Mouse (Mus musculus): ENCODE results near the gene Agap1.

DNA sequence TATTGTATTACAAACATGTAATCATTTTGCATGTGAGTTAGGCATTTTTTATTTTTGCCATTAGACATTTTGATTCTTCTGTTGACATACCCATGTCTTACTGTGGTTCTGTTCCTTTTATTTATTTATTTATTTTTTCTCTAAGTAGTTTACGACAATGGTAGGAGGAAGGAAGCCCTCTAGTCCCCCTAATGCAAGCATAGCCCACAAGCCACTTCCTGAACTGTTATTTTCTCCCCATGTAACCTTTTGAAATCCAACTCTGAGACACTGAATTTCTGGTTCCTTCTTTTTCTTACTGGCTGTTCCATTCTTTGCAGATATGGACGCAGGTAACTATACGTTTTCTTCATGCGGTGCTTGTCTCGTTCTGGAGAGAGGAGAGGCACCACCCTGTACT is 155.4 kb downstream of the Agap1 start:
- TF ChIP-seq CTCF (IDR thresholded peaks at IDR 0.05; ENCODE audit: insufficient read depth, low read depth, low read length) = no peak
- TF ChIP-seq POLR2A (IDR thresholded peaks at IDR 0.05; ENCODE audit: insufficient read depth, low read depth, low read length) = no peak
